Mouse (Mus musculus) ES-Bruce4 (cell line): Measurements from ENCODE around the gene Rnf217. TPM values are rescaled to one million over a fixed set of nuclear protein-coding genes. Genes with fewer than 3 reads are reported as not detected.
A peak's percentile ranks its signal among the peaks of the same experiment; 100 is the strongest.

Experiments
- H3K27ac ChIP-seq: 2 replicates; pipeline ENCODE4 v1.5.1; 2012; ENCODE audit warnings: low read length, inconsistent platforms; ENCODE audit not compliant: insufficient read depth
- H3K27me3 ChIP-seq: 2 replicates; pipeline ENCODE4 v1.6.1; 2012; ENCODE audit warnings: mild to moderate bottlenecking, low read length, inconsistent platforms; ENCODE audit not compliant: control insufficient read depth, poor library complexity, insufficient read depth, severe bottlenecking
- H3K36me3 ChIP-seq: 2 replicates; pipeline ENCODE4 v1.6.1; 2012; ENCODE audit warnings: inconsistent platforms, mild to moderate bottlenecking, low read length, moderate library complexity; ENCODE audit not compliant: control insufficient read depth, poor library complexity, insufficient read depth, severe bottlenecking
- H3K4me1 ChIP-seq: one replicate; pipeline ENCODE4 v1.8.1; 2011; ENCODE audit warnings: low read length; ENCODE audit not compliant: control insufficient read depth, insufficient read depth
- H3K4me3 ChIP-seq: 2 replicates; pipeline ENCODE4 v1.5.1; 2011; ENCODE audit warnings: low read depth, mild to moderate bottlenecking, low read length
- H3K9ac ChIP-seq: 2 replicates; pipeline ENCODE4 v1.6.1; 2012; ENCODE audit warnings: low read depth, mild to moderate bottlenecking, inconsistent platforms; ENCODE audit not compliant: poor library complexity, severe bottlenecking
- H3K9me3 ChIP-seq: replicated peaks from 2 replicates; pipeline ENCODE4 v1.6.1; 2012; ENCODE audit warnings: mild to moderate bottlenecking, low read length, inconsistent platforms; ENCODE audit not compliant: control insufficient read depth, poor library complexity, insufficient read depth, severe bottlenecking
- CTCF ChIP-seq: IDR thresholded peaks from one replicate; pipeline ENCODE4 v1.8.1; 2011; ENCODE audit warnings: low read depth, low read length
- EP300 ChIP-seq: IDR thresholded peaks from 2 replicates; pipeline ENCODE4 v1.6.1; 2011; ENCODE audit warnings: low read depth, low read length; ENCODE audit not compliant: insufficient read depth
- POLR2A ChIP-seq: IDR thresholded peaks from one replicate; pipeline ENCODE4 v1.8.1; 2011; ENCODE audit warnings: low read length; ENCODE audit not compliant: insufficient read depth
- polyA plus RNA-seq: library from polyadenylated mRNA; stranded (reverse); fragments of >200 nt; gene quantifications from 2 replicates; pipeline ENCODE4 v1.2.4, GENCODE M21; 2011; ENCODE audit warnings: low read depth; ENCODE audit not compliant: missing spikeins, insufficient read depth, insufficient read length

The Rnf217 gene
- 2.1 and 2.2 TPM in 2 replicates for polyA plus RNA-seq

- H3K27me3 ChIP-seq, result peaks cover 20% of the 10 kb centered on the region
- peak within 1 kb of the TSS; percentile 84 for H3K9ac ChIP-seq
- H3K4me1 ChIP-seq, result no peaks in the 10 kb centered on the region
- no peaks in the 10 kb centered on the region for H3K9me3 ChIP-seq
- no peak for TF ChIP-seq EP300
- TF ChIP-seq POLR2A, result no peak
- TF ChIP-seq CTCF, result no peak
- no peak within 1 kb of the TSS for H3K27ac ChIP-seq
- H3K4me3 ChIP-seq, result peak within 1 kb of the TSS; percentile 80
- no peaks in the 10 kb centered on the region for H3K36me3 ChIP-seq
Observed at GRCm38 (mm10) chr10:31609066-31609961, at the start of gene Rnf217. Gene Rnf217, minus strand, starts transcription at chr10:31609184.

GRCm38 (mm10) chr10:31647270-31647669 is 38.3 kb upstream of the Rnf217 start:
- Histone ChIP-seq H3K36me3 (no peaks in the 10 kb centered on the region), H3K4me3 (no peak overlapping the region), H3K27ac (no peak overlapping the region), H3K4me1 (no peaks in the 10 kb centered on the region), H3K27me3 (no peaks in the 10 kb centered on the region), H3K9ac (no peak overlapping the region), H3K9me3 (no peaks in the 10 kb centered on the region)
- no peak for TF ChIP-seq POLR2A
- no peak for TF ChIP-seq EP300
- TF ChIP-seq CTCF, result no peak

GRCm38 (mm10) chr10:31646083-31646482 is 37.1 kb upstream of the Rnf217 start:
- Histone ChIP-seq H3K4me1 (no peaks in the 10 kb centered on the region), H3K27ac (no peak overlapping the region), H3K9me3 (no peaks in the 10 kb centered on the region), H3K9ac (no peak overlapping the region), H3K27me3 (no peaks in the 10 kb centered on the region), H3K36me3 (no peaks in the 10 kb centered on the region), H3K4me3 (no peak overlapping the region)
- TF ChIP-seq EP300 (no peak), POLR2A (no peak), CTCF (no peak)

- H3K9me3 ChIP-seq, result no peaks in the 10 kb centered on the region
- no peak overlapping the region for H3K27ac ChIP-seq
- no peaks in the 10 kb centered on the region for H3K36me3 ChIP-seq
- H3K4me3 ChIP-seq, result no peak overlapping the region
- no peaks in the 10 kb centered on the region for H3K27me3 ChIP-seq
- H3K4me1 ChIP-seq, result no peaks in the 10 kb centered on the region
- H3K9ac ChIP-seq, result no peak overlapping the region
- TF ChIP-seq CTCF (no peak), EP300 (no peak), POLR2A (no peak)
Observed at GRCm38 (mm10) chr10:31635098-31635497, 26.1 kb upstream of the Rnf217 start.

- TF ChIP-seq CTCF (no peak), POLR2A (no peak), EP300 (no peak)
- H3K9me3 ChIP-seq, result no peaks in the 10 kb centered on the region
- no peak overlapping the region for H3K4me3 ChIP-seq
- no peaks in the 10 kb centered on the region for H3K27me3 ChIP-seq
- no peak overlapping the region for H3K9ac ChIP-seq
- no peak overlapping the region for H3K27ac ChIP-seq
- H3K36me3 ChIP-seq, result no peaks in the 10 kb centered on the region
- H3K4me1 ChIP-seq, result no peaks in the 10 kb centered on the region
Observed at GRCm38 (mm10) chr10:31632005-31632404, 23.0 kb upstream of the Rnf217 start.

- no peak for TF ChIP-seq EP300
- TF ChIP-seq CTCF, result no peak
- TF ChIP-seq POLR2A, result no peak
- Histone ChIP-seq H3K4me1 (no peaks in the 10 kb centered on the region), H3K36me3 (no peaks in the 10 kb centered on the region), H3K9me3 (no peaks in the 10 kb centered on the region), H3K27me3 (0 out of 2 replicates have a peak, but pooled peaks cover 2% of the 10 kb centered on the region), H3K9ac (no peak overlapping the region), H3K27ac (no peak overlapping the region), H3K4me3 (no peak overlapping the region)
Observed at GRCm38 (mm10) chr10:31615355-31615754, 6.4 kb upstream of the Rnf217 start.
